Mouse (Mus musculus) heart, adult 2 months (tissue): ENCODE data around the gene Psmb2. TPM values are rescaled to one million over a fixed set of nuclear protein-coding genes. Genes with fewer than 3 reads are reported as not detected.

Experiments
- DNase-seq, 2 experiments: peaks; one replicate each; pipeline ENCODE4 v3.0.0; 2021
- H3K27ac ChIP-seq: fragments of 200-600 bp; 2 replicates; pipeline ENCODE4 v1.8.1; 2022
- H3K27me3 ChIP-seq: fragments of 200-500 bp; 2 replicates; pipeline ENCODE4 v1.6.1; 2012; ENCODE audit warnings: mild to moderate bottlenecking, low read length, inconsistent platforms, mixed read lengths; ENCODE audit not compliant: control insufficient read depth, insufficient read depth
- H3K36me3 ChIP-seq: fragments of 200-500 bp; 2 replicates; pipeline ENCODE4 v1.6.1; 2012; ENCODE audit warnings: low read length, inconsistent platforms; ENCODE audit not compliant: control insufficient read depth, insufficient read depth
- H3K4me1 ChIP-seq: fragments of 200-500 bp; 2 replicates; pipeline ENCODE4 v1.6.1; 2011; ENCODE audit warnings: low read length; ENCODE audit not compliant: control insufficient read depth, insufficient read depth
- H3K4me3 ChIP-seq: fragments of 200-600 bp; 2 replicates; pipeline ENCODE4 v1.8.1; 2022
- H3K79me2 ChIP-seq: fragments of 200-500 bp; replicated peaks from 2 replicates; pipeline ENCODE4 v1.6.1; 2012; ENCODE audit warnings: mild to moderate bottlenecking, inconsistent platforms, low read length, moderate library complexity, mixed read lengths; ENCODE audit not compliant: control insufficient read depth, insufficient read depth
- H3K9ac ChIP-seq: fragments of 200-500 bp; 2 replicates; pipeline ENCODE4 v1.6.1; 2012; ENCODE audit warnings: low read depth, mild to moderate bottlenecking, control low read depth, inconsistent platforms, low read length, mixed read lengths
- CTCF ChIP-seq: fragments of 200-600 bp; IDR thresholded peaks from 2 replicates; pipeline ENCODE4 v1.8.1; 2022; ENCODE audit warnings: antibody characterized with exemption, mild to moderate bottlenecking, moderate library complexity
- EP300 ChIP-seq: fragments of 200-500 bp; IDR thresholded peaks from 2 replicates; pipeline ENCODE4 v1.6.1; 2011; ENCODE audit warnings: low read depth, low read length, control low read depth; ENCODE audit not compliant: insufficient read depth
- POLR2A ChIP-seq: fragments of 200-500 bp; IDR thresholded peaks from 2 replicates; pipeline ENCODE4 v1.6.1; 2011; ENCODE audit warnings: mild to moderate bottlenecking, low read depth, low read length, control low read depth; ENCODE audit not compliant: insufficient read depth
- WGBS: fragments of 180-500 bp; shearing (Covaris S2); methylation state at CpG from one replicate; pipeline ENCODE4 v1.1.7; 2018; 5-methylcytosine and 5-hydroxymethylcytosine counted together
- intact Hi-C: fragments of 180-260 bp; cut with DNase I; formaldehyde crosslinking; loops from one replicate; pipeline ENCODE4 v1.15.1; 2025
- polyA plus RNA-seq: library from polyadenylated mRNA; depleted of rRNA; stranded (reverse); fragments of >200 nt; gene quantifications from 2 replicates; pipeline ENCODE4 v1.2.3, GENCODE M21; 2012
- total RNA-seq, 2 experiments: library from RNA; stranded (reverse); gene quantifications; 2 replicates each; pipeline ENCODE4 v1.2.3; 2021

The Psmb2 gene
- total and polyA plus RNA-seq, 3 experiments, result 108 to 215 (median 129) TPM

GRCm38 (mm10) chr4:126693021-126693420, 15.6 kb downstream of the Psmb2 start:
- Histone ChIP-seq H3K79me2 (peaks cover 1% of the 10 kb centered on the region), H3K4me1 (no peaks in the 10 kb centered on the region; the same call in 1 of the 2 replicates), H3K9ac (no peak overlapping the region), H3K27me3 (no peaks in the 10 kb centered on the region), H3K4me3 (no peak overlapping the region), H3K27ac (no peak overlapping the region), H3K36me3 (peaks cover 13% of the 10 kb centered on the region)
- no peak for TF ChIP-seq POLR2A
- no peak for TF ChIP-seq CTCF
- no peak for TF ChIP-seq EP300
- 75% methylated on average over 5 of the region's 5 CpGs for WGBS
- DNase-seq, result no peak
- intact Hi-C loops, result no loop called here

GRCm38 (mm10) chr4:126696908-126697307, 19.5 kb downstream of the Psmb2 start:
- intact Hi-C loops, result no loop called here
- peaks cover 2% of the 10 kb centered on the region for H3K36me3 ChIP-seq
- H3K27me3 ChIP-seq, result no peaks in the 10 kb centered on the region
- WGBS, result 97% methylated on average over 4 of the region's 4 CpGs
- H3K9ac ChIP-seq, result no peak overlapping the region
- no peaks in the 10 kb centered on the region for H3K4me1 ChIP-seq
- no peaks in the 10 kb centered on the region; the same call in 1 of the 2 replicates for H3K79me2 ChIP-seq
- H3K4me3 ChIP-seq, result no peak overlapping the region
- DNase-seq, result no peak
- TF ChIP-seq CTCF (no peak), EP300 (no peak), POLR2A (no peak)
- no peak overlapping the region for H3K27ac ChIP-seq

- WGBS, result 82% methylated on average over 12 of the region's 12 CpGs
- H3K36me3 ChIP-seq, result no peaks in the 10 kb centered on the region; the same call in 1 of the 2 replicates
These were observed 29.4 kb downstream of the Psmb2 start for GRCm38 (mm10) chr4:126706630-126707438.

GRCm38 (mm10) chr4:126707439-126707826, 30.0 kb downstream of the Psmb2 start:
- DNase-seq, result no peak
- Histone ChIP-seq H3K36me3 (no peaks in the 10 kb centered on the region; the same call in 1 of the 2 replicates), H3K9ac (no peak overlapping the region), H3K4me1 (no peaks in the 10 kb centered on the region), H3K27ac (no peak overlapping the region), H3K79me2 (no peaks in the 10 kb centered on the region), H3K27me3 (no peaks in the 10 kb centered on the region), H3K4me3 (no peak overlapping the region)
- TF ChIP-seq EP300 (no peak), POLR2A (no peak), CTCF (no peak)
- 85% methylated on average over 5 of the region's 5 CpGs for WGBS
- intact Hi-C loops, result no loop called here

More at GRCm38 (mm10) chr4:126706630-126707438, 29.4 kb downstream of the Psmb2 start:
- no peak overlapping the region for H3K9ac ChIP-seq
- H3K4me3 ChIP-seq, result no peak overlapping the region
- no peak for DNase-seq
- H3K4me1 ChIP-seq, result no peaks in the 10 kb centered on the region
- no peak overlapping the region for H3K27ac ChIP-seq
- no peaks in the 10 kb centered on the region for H3K27me3 ChIP-seq
- TF ChIP-seq EP300 (no peak), POLR2A (no peak), CTCF (no peak)
- no peaks in the 10 kb centered on the region for H3K79me2 ChIP-seq
- intact Hi-C loops, result no loop called here

GRCm38 (mm10) chr4:126732111-126732510, 54.7 kb downstream of the Psmb2 start:
- Histone ChIP-seq H3K79me2 (no peaks in the 10 kb centered on the region), H3K27me3 (peaks cover 32% of the 10 kb centered on the region), H3K9ac (no peak overlapping the region), H3K36me3 (no peaks in the 10 kb centered on the region), H3K27ac (no peak overlapping the region), H3K4me1 (no peaks in the 10 kb centered on the region), H3K4me3 (no peak overlapping the region)
- no peak for DNase-seq
- intact Hi-C loops, result no loop called here
- TF ChIP-seq POLR2A (no peak), EP300 (no peak), CTCF (no peak)
- 6% methylated on average over 18 of the region's 18 CpGs for WGBS

GRCm38 (mm10) chr4:126732531-126733380, 55.3 kb downstream of the Psmb2 start:
- H3K4me3 ChIP-seq, result no peak overlapping the region

More at GRCm38 (mm10) chr4:126732531-126733380, 55.3 kb downstream of the Psmb2 start:
- H3K79me2 ChIP-seq, result no peaks in the 10 kb centered on the region
- intact Hi-C loops, result no loop called here
- no peaks in the 10 kb centered on the region for H3K36me3 ChIP-seq
- H3K27ac ChIP-seq, result no peak overlapping the region
- no peak overlapping the region for H3K9ac ChIP-seq
- no peak for TF ChIP-seq EP300
- no peak for TF ChIP-seq POLR2A
- TF ChIP-seq CTCF, result no peak
- no peak for DNase-seq
- H3K27me3 ChIP-seq, result peaks cover 32% of the 10 kb centered on the region
- no peaks in the 10 kb centered on the region for H3K4me1 ChIP-seq
- WGBS, result 8% methylated on average over 26 of the region's 26 CpGs
